Mouse (Mus musculus): ENCODE data around the gene Rbpj.

Gene Rbpj

DNA sequence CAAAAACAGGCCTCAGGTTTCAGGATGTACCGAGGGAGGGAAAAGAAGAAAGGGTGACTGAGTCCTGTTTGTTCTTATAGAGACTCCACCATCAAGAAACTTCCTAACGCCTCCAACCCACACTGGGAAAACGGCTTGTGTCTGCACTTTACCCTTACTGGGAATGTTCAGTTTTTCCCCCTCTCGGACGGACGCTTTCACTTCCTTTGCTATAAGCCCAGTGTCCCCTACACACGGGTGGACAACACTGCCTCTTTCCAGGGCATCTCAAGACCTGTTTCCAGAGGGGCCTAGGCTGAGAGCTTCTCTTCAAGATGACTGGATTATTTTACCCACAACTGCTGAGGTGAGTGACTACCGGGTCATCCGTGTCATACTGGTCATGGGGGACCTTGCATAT lies at the start of gene Rbpj:
Gene Rbpj (plus strand): TSS at position 270 of the 400 bp plus-strand sequence.
- DNase-seq (ENCODE audit: low spot score): no peak

- DNase-seq (ENCODE audit: low spot score): no peak
Measured at GRCm38 (mm10) chr5:53420777-53421176, 45.2 kb upstream of the Rbpj start.

DNA sequence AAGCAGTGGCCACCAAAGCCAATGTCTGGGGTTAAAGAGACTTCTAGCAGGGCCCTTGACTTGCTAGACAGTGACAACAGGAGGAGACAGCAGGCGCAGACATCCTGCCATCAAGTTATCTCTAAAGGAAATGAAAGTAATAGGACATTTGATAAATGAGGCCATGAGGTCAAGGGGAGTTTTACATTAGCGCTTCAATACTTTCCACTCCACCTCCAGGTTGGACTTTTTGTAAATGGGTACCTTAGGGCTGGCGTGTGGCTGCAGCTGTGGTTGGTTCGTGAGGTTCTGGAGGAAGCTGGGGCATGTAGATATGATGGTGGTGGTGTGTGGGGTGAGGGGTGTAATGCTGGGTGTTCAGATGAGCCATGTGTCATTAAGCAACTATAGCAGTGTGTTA lies 44.7 kb upstream of the Rbpj start:
- DNase-seq (ENCODE audit: low spot score): no peak

DNA sequence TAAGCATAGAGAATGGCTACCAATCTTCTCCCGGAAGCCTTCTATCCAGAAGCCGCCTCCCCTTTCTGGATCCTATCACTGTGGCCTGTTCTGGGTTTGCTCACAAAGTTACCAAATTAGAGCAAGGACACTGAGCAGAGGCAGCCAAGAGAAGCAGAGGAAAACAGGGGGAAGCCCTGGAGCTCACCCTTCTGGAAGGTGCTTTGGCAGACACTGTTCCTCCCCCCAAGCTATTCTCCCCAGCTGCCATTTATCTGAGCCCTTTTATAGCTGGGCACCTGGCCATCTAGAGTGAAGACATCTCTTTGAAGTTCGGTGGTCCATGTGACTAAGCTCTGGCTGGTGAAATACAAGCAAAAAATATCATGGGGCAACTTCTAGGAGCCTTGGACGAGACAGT lies 38.5 kb upstream of the Rbpj start:
- DNase-seq (ENCODE audit: low spot score): no peak

- DNase-seq (ENCODE audit: low spot score): no peak
Measured at GRCm38 (mm10) chr5:53429683-53430477, 36.1 kb upstream of the Rbpj start.

GRCm38 (mm10) chr5:53432451-53432850 lies 33.5 kb upstream of the Rbpj start:
- no peak for DNase-seq (ENCODE audit: low spot score)

DNA sequence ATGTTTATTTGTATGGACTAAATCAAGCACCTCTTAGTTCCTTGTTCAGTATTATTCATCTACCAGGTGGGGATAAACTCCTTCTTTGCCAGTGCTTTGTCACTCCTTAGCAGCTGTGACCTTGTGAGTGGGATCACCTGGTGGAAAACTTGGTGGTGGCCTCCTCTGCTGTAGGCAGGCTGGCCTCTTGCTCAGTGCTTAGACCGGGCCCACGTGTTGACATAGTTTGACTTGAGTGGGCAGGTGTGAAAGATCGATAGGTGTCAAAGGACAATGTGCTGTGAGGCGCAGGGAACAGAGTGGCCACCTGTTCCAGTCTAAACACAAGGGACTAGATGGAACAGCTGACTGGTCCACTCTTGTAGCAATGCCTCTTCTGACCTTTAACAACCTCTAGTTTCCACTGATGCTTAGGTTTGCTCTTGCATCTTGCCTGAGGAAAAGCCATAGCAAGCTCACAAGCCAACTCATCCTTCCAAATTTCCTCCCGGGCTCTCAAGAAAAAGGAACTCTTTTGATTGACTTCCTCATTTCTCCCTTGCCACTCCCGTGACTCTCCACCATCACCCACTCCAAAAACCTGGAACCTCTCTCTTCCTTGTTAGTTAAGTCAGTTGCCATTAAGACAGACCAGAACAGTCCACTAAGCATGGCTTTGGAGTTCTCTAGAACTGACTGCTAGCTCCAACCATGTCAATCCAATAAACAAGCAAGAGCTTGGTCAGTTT lies 28.9 kb upstream of the Rbpj start:
- no peak for DNase-seq (ENCODE audit: low spot score)

DNA sequence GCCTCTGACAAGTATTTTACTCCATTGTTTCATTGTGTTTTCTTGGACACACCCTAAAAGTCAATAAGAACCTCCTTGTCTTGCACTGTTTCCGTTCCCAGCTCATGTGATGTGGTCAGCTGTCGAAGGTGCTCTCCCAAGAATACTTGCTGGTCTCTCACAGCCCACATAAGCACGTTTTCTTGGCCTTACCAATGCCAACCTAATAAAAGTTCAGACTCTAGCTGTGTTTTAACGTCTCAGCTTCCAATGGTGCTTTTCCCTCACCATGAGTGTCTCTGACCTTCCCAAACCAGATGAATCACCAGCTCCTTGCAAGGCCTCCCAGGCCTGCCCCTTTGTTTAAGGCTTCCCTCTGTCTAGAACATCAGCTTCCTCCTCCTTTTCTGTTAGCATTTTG lies 28.2 kb upstream of the Rbpj start:
- DNase-seq (ENCODE audit: low spot score): no peak

GRCm38 (mm10) chr5:53438268-53438667 lies 27.7 kb upstream of the Rbpj start:
- DNase-seq (ENCODE audit: low spot score): no peak

- DNase-seq (ENCODE audit: low spot score): no peak
Measured at GRCm38 (mm10) chr5:53439655-53440054, 26.3 kb upstream of the Rbpj start.

GRCm38 (mm10) chr5:53444030-53444429 lies 21.9 kb upstream of the Rbpj start:
- no peak for DNase-seq (ENCODE audit: low spot score)

- no peak for DNase-seq (ENCODE audit: low spot score)
Measured at GRCm38 (mm10) chr5:53450945-53451344, 15.0 kb upstream of the Rbpj start.

DNA sequence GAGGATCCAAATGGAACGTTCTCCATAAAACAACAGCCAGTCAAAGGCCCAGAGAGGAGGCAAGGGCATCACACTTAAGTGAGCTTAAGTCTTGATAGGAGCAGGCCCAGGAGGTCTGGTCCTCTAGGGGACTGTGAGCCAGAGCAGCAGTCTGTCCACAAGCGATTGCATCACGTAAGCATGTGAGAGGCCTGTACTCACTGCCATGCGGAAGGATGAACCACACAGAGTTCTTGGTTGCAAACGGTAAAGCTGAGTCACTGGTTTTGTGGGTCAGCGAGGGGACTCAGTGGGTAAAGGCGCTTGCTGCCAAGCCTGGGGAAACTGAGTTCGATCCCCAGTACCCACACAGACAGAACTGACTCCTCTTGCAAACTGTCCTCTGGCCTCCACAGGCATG lies 14.1 kb upstream of the Rbpj start:
- no peak for DNase-seq (ENCODE audit: low spot score)

- no peak for DNase-seq (ENCODE audit: low spot score)
Measured at GRCm38 (mm10) chr5:53452920-53453319, 13.0 kb upstream of the Rbpj start.

DNA sequence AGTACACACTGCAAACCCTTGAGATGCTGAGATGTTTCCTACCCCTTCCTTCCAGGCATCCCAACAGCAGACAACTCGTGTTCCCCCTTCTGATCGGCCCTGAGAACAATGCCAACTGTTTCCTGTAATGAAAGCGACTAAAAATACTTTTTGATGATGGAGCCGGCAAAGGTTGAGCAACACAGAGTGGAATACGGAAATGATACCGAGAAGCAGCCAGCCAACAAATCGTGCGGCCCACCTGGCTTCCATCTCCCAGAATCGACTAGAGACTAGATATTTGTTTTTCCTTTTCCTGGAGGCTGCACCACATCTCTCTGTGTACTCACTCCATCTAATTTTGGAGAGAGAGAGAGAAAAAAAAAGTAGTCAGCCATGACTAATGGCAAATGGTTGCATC lies 11.2 kb upstream of the Rbpj start:
- DNase-seq (ENCODE audit: low spot score): no peak

GRCm38 (mm10) chr5:53455459-53455858 lies 10.5 kb upstream of the Rbpj start:
- DNase-seq (ENCODE audit: low spot score): no peak

DNA sequence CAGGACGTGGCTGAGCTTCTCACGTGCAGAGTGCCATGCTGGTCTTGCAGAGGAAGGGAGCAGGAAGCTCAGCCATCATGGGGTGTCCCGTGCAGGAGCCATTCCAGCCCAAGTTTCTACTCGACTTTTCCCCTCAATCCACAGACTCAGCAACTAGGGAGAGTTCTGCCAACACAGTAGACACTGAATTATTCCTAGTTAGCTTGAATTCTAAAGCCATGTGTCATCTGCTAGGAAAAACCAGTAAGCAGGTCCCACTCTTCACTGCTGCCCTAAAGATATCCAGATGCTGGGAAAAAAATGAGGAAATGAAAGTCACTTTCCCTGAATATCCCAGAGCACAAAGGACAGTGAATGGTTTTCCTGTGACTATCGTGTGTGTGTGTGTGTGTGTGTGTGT lies 5.8 kb upstream of the Rbpj start:
- no peak for DNase-seq (ENCODE audit: low spot score)

DNA sequence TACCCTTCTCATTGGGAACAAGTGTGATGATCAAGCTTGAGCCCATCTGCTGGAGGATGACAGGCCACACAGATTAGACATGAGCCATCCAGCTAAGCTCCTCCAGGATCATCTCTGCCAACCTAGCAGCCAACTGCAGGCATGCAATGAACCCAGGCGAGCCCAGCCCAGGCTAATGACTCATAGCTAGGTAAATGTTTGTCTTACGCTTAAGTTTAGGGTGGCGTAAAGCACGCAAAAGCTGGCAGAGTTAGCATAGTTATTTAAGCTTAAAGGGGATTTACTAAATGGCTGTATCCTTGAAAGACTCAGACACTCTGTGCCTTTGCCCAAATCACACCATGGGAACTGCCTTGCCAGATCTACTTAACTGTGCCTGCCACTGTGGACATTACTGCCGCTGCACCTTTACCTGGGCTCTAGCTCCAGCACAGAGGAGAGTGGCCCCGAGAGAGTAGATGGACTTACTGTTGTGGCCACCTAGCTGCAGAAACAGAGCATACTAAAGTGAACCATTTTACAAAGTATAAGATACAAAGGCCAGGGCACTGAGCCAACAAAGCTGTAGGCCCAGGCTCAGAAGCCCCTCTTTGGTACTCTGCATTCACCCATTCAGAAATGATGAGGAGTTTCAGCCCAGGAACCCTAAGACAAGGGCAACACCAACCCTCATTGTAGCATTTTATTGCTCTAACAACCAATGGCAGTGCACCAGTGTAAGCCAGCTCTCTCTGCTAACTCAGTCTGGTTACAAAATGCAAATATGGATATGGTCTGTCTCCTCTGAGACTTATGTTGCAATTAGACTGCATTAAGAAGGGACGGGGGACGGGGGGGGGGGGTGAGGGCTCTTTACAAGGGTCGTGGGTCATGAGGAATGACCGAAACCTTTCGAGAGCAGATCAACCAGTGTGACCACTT lies 2.6 kb upstream of the Rbpj start:
- DNase-seq (ENCODE audit: low spot score): no peak

GRCm38 (mm10) chr5:53466422-53467333 lies 726 bp downstream of the Rbpj start:
- DNase-seq (ENCODE audit: low spot score): no peak

DNA sequence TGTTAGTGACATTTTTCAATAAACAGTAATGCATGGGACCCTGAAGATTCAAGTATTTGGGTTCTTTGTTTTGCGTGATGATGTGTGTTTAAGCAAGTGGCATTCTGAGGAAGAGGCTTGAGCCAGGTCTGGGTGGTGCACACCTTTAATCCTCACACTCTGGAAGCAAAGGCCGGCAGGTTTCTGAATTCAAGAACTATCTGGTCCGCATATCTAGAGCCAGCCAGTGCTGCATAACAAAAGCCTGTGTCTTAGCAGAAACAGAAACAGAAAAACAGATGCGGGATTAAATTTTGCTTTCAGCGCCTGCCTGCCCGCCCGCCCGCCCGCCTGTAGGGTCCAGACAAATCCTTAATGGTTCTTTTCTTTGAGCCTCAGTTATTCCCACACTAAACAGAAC lies 1.6 kb downstream of the Rbpj start:
- no peak for DNase-seq (ENCODE audit: low spot score)

DNA sequence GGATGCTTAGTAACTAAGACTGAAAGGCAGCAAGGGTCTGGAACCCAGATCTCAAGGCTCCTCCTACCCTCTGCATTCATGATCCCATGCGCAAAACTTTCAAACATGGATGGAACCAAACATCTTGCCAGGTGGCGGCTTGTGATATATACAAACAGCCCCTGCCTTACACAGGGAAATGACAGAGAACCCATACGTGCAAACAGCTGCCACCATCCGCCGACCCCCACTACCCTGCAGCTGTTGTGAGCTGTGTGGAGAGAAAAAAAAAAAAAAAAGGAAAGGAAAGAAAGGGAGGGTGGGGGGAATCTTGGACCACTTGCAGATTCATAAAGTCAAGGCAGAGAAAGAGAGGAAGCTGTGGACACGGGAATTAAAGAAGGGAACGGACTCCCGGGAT lies 2.4 kb downstream of the Rbpj start:
- DNase-seq (ENCODE audit: low spot score): no peak
